Mouse (Mus musculus) bone marrow macrophage, adult 2 months (primary cell): ENCODE data around the gene Nrm.

Source experiments
- CTCF ChIP-seq: IDR thresholded peaks from 2 replicates; pipeline ENCODE4 v1.5.1; 2012; ENCODE audit warnings: low read depth, mild to moderate bottlenecking, low read length, moderate library complexity
- POLR2A ChIP-seq: IDR thresholded peaks from 2 replicates; pipeline ENCODE4 v1.6.1; 2012; ENCODE audit warnings: mild to moderate bottlenecking, low read depth, low read length, borderline replicate concordance

DNA sequence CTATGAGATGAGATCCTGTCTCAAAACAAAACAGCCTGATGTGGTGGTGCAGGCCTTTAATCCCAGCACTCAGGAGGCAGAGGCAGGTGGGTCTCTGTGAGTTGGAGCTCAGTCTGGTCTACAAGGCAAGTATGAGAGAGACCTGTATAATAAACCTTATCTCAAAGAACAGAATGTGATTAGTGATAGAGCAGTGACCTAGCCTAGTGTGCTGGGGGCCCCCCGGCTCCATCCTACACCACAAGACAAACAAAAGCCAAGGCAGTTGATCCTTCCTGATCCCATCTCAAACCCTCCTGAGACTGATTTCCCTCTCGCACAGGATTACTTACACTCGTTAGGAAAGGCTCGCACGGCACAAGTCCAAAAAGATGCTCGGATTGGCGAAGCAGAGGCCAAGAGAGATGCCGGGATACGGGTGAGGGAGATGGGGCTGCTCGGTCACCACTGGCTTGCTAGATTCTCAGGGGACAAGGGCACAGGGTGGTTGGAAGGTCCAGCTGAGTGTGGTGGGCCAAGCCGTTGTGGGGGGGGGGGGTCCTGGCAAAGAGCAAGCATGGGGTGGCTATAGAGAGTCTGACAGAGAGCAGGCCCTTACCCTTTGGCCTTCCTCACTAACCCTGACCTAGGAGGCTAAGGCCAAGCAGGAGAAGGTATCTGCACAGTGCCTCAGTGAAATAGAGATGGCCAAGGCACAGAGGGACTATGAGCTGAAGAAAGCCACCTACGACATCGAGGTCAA is 35.8 kb upstream of the Nrm start:
- TF ChIP-seq CTCF (no peak), POLR2A (no peak)
